Mouse (Mus musculus) myocyte (in vitro differentiated cells): ENCODE measurements around the gene Dtl. TPM values are rescaled to one million over a fixed set of nuclear protein-coding genes. Genes with fewer than 3 reads are reported as not detected.
"Not testable (repeated sequence)": the region's sequence is repeated elsewhere in the genome, so short reads cannot be mapped to it uniquely, and the experiment has no call there.

ENCODE experiments used
- H3K27me3 ChIP-seq: one replicate; pipeline ENCODE4 v1.6.1; 2011; ENCODE audit not compliant: control insufficient read depth, insufficient read depth, insufficient read length
- H3K36me3 ChIP-seq: one replicate; pipeline ENCODE4 v1.6.1; 2011; ENCODE audit not compliant: control insufficient read depth, insufficient read depth
- H3K4me2 ChIP-seq: one replicate; pipeline ENCODE4 v1.6.1; 2011; ENCODE audit warnings: low read depth, control low read depth
- H3K4me3 ChIP-seq: one replicate; pipeline ENCODE4 v1.5.1; 2011; ENCODE audit warnings: mild to moderate bottlenecking, control low read depth, moderate library complexity
- H3K79me2 ChIP-seq: one replicate; pipeline ENCODE4 v1.6.1; 2011; ENCODE audit not compliant: control insufficient read depth, insufficient read depth
- H3ac ChIP-seq: one replicate; pipeline ENCODE4 v1.6.1; 2011; ENCODE audit not compliant: control insufficient read depth, insufficient read length
- CEBPB ChIP-seq: IDR thresholded peaks from 2 replicates; pipeline ENCODE4 v1.6.1; 2011; ENCODE audit warnings: mild to moderate bottlenecking, moderate library complexity; ENCODE audit not compliant: poor library complexity, insufficient read depth, severe bottlenecking
- E2F4 ChIP-seq: IDR thresholded peaks from one replicate; pipeline ENCODE4 v1.6.1; 2011; ENCODE audit warnings: mild to moderate bottlenecking, control low read depth, moderate library complexity; ENCODE audit not compliant: insufficient read depth
- MAX ChIP-seq: IDR thresholded peaks from one replicate; pipeline ENCODE4 v1.6.1; 2011; ENCODE audit warnings: low read depth, mild to moderate bottlenecking, control low read depth
- MYOD1 ChIP-seq, 3 experiments: IDR thresholded peaks; one replicate each; pipeline ENCODE4 v1.6.1; 2011; ENCODE audit warnings: control low read depth in 2 of 3, low read depth in 2 of 3, mild to moderate bottlenecking in 2 of 3, moderate library complexity in 1 of 3; ENCODE audit not compliant: insufficient read length in 2 of 3, control insufficient read depth in 1 of 3
- MYOG ChIP-seq, 3 experiments: IDR thresholded peaks; one replicate each; pipeline ENCODE4 v1.6.1; 2011; ENCODE audit warnings: control low read depth in 2 of 3, low read depth in 2 of 3, mild to moderate bottlenecking in 2 of 3; ENCODE audit not compliant: insufficient read length in 2 of 3, control insufficient read depth in 1 of 3, insufficient read depth in 1 of 3
- POLR2A ChIP-seq: IDR thresholded peaks from one replicate; pipeline ENCODE4 v1.6.1; 2011; ENCODE audit warnings: low read depth, mild to moderate bottlenecking, control low read depth, moderate library complexity; ENCODE audit not compliant: insufficient read length
- POLR2AphosphoS2 ChIP-seq: IDR thresholded peaks from one replicate; pipeline ENCODE4 v1.6.1; 2011; ENCODE audit warnings: low read depth, control low read depth; ENCODE audit not compliant: insufficient read length
- REST ChIP-seq: IDR thresholded peaks from one replicate; pipeline ENCODE4 v1.6.1; 2011; ENCODE audit warnings: mild to moderate bottlenecking, control low read depth, moderate library complexity; ENCODE audit not compliant: insufficient read depth, insufficient read length
- SRF ChIP-seq: IDR thresholded peaks from one replicate; pipeline ENCODE4 v1.6.1; 2011; ENCODE audit warnings: low read depth; ENCODE audit not compliant: control insufficient read depth, insufficient read length
- TCF12 ChIP-seq: IDR thresholded peaks from one replicate; pipeline ENCODE4 v1.6.1; 2011; ENCODE audit warnings: mild to moderate bottlenecking, control low read depth; ENCODE audit not compliant: poor library complexity, insufficient read depth, severe bottlenecking
- TCF3 ChIP-seq: IDR thresholded peaks from one replicate; pipeline ENCODE4 v1.6.1; 2011; ENCODE audit warnings: low read depth, control low read depth; ENCODE audit not compliant: insufficient read length
- USF1 ChIP-seq: IDR thresholded peaks from one replicate; pipeline ENCODE4 v1.6.1; 2011; ENCODE audit warnings: low read depth, mild to moderate bottlenecking, control low read depth, moderate library complexity
- polyA plus RNA-seq: library from polyadenylated mRNA; unstranded; fragments of >200 nt; fragmentation: generic; extraction: Trizol; gene quantifications from one replicate; pipeline ENCODE4 v1.2.1, GENCODE M21; 2012; ENCODE audit warnings: missing spikeins

The Dtl gene
- polyA plus RNA-seq, 1 experiment: 1.2 TPM

DNA sequence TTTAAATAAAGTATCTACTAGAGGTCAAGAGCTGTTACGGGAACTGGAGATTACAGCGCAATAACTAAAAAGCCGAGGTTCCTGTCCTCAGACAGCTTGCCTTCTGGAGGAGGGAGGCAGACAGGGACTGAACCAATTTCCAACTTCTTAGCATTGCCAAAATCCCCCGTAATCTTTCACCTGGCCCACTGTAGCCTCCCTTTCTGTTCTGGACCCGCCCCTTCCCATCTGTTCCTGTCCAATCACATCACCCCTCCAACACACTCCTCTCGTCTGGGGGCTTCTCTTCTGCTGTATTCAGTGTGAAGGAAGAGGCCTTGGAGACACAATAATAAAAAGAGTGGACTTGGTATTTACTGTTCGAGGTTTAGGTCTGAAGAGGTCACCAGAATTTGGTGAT is 55.1 kb downstream of the Dtl start:
- no peak overlapping the region for H3K4me2 ChIP-seq
- no peaks in the 10 kb centered on the region for H3K79me2 ChIP-seq
- TF ChIP-seq TCF12: no peak
- TF ChIP-seq E2F4: no peak
- TF ChIP-seq USF1: no peak
- TF ChIP-seq MAX: no peak
- TF ChIP-seq POLR2AphosphoS2: no peak
- no peak for TF ChIP-seq SRF
- no peak for TF ChIP-seq MYOD1 (IDR thresholded peaks at IDR 0.05; ENCODE audit: control insufficient read depth in 1 of 3, insufficient read length in 2 of 3, low read depth in 2 of 3)
- TF ChIP-seq TCF3: no peak
- TF ChIP-seq POLR2A: no peak
- TF ChIP-seq MYOG (IDR thresholded peaks at IDR 0.05; ENCODE audit: control insufficient read depth in 1 of 3, insufficient read depth in 1 of 3, insufficient read length in 2 of 3, low read depth in 2 of 3): no peak
- no peak for TF ChIP-seq REST
- TF ChIP-seq CEBPB: no peak

DNA sequence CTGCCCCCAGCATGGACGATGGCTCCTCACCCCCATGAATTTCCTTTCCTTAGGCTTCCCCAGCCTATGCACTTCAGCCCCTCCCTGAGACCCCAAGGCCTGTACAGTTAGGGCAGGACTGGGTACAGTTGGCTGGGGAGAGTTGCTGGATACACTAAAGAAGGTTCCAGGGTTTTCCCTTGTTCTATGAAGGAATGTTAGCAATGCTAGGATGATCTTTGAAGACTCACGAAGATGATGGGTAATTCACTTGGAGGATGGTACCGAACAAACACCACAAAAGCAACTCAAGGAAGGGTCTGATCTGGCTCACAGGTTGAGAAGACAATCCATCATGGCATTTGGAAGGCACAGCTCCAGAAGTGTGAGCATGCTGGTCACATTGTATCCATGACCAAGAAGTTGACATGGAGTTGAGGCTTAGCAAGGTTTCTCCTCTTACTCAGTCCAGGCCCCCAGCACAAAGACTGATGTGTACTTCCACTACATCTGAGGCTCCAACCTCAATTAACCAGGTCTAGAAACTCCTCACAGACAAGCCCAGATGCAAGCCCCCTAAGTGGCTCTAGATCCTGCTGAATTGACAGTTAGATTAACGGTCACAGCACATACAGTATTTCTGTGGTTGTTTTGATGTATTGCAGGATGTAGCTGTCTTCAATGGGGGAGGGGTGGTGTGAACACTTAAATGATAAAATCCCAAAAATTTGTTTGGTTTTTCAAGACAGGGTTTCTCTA is 55.8 kb downstream of the Dtl start:
- Histone ChIP-seq H3K79me2 (no peaks in the 10 kb centered on the region), H3K36me3 (no peaks in the 10 kb centered on the region), H3K4me3 (no peak overlapping the region), H3K4me2 (no peak overlapping the region), H3ac (no peak overlapping the region), H3K27me3 (no peaks in the 10 kb centered on the region)
- TF ChIP-seq REST (no peak), POLR2A (no peak), TCF3 (no peak), MYOG (IDR thresholded peaks at IDR 0.05; ENCODE audit: control insufficient read depth in 1 of 3, insufficient read depth in 1 of 3, insufficient read length in 2 of 3, low read depth in 2 of 3) (no peak), SRF (no peak), POLR2AphosphoS2 (no peak)

More for the DNA sequence above, 55.1 kb downstream of the Dtl start:
- H3K36me3 ChIP-seq: no peaks in the 10 kb centered on the region
- no peak overlapping the region for H3ac ChIP-seq
- H3K27me3 ChIP-seq: no peaks in the 10 kb centered on the region
- no peak overlapping the region for H3K4me3 ChIP-seq

DNA sequence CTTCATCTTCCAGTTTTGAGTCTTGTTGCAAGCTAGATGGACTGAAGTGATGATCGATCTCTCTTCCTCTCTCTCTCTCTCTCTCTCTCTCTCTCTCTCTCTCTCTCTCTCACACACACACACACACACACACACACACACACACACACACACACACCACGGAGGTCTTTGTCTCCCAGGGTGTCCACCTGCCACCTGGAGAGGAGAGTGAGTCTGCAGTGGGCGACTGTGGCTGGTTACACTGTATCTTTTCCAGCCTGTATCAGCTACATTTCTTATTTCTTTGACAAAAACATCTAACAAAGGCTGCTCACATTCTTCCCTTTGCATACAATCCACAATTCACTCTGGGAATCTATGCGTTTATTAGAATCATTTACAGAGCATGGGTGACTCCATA is 56.4 kb downstream of the Dtl start:
- H3K4me3 ChIP-seq: no peak overlapping the region
- H3K79me2 ChIP-seq: no peaks in the 10 kb centered on the region
- H3ac ChIP-seq: no peak overlapping the region
- H3K27me3 ChIP-seq: no peaks in the 10 kb centered on the region
- TF ChIP-seq MAX (no peak), POLR2A (no peak), MYOD1 (IDR thresholded peaks at IDR 0.05; ENCODE audit: control insufficient read depth in 1 of 3, insufficient read length in 2 of 3, low read depth in 2 of 3) (no peak), E2F4 (no peak), CEBPB (no peak), MYOG (IDR thresholded peaks at IDR 0.05; ENCODE audit: control insufficient read depth in 1 of 3, insufficient read depth in 1 of 3, insufficient read length in 2 of 3, low read depth in 2 of 3) (no peak), TCF12 (no peak), POLR2AphosphoS2 (no peak), REST (no peak), TCF3 (no peak), SRF (no peak), USF1 (no peak)
- H3K4me2 ChIP-seq: no peak overlapping the region
- H3K36me3 ChIP-seq: no peaks in the 10 kb centered on the region

DNA sequence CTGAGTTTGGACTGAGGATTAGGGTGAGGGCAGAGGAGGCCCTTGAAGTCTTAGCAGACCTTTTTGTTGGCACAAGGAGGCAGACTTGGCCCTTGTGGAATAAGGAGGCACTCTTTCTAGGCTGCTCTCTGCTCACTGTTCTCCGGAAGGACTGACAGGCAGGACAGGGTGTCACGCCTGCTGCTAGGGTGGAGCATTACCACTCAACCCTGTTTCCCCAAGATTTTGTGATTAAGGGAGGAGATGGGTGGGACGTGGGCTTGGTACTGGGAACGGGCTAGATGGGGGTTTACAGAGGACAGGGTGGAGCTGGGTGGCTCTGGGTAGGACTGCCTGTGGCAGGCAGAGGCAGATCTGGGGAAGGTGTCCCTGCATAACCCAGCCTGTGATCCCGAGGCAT is 57.4 kb downstream of the Dtl start:
- H3K4me2 ChIP-seq: no peak overlapping the region
- no peaks in the 10 kb centered on the region for H3K79me2 ChIP-seq
- H3K4me3 ChIP-seq: no peak overlapping the region
- no peak overlapping the region for H3ac ChIP-seq
- no peaks in the 10 kb centered on the region for H3K27me3 ChIP-seq
- TF ChIP-seq MYOG (IDR thresholded peaks at IDR 0.05; ENCODE audit: control insufficient read depth in 1 of 3, insufficient read depth in 1 of 3, insufficient read length in 2 of 3, low read depth in 2 of 3) (no peak), SRF (no peak), E2F4 (no peak), TCF12 (no peak), POLR2AphosphoS2 (no peak), CEBPB (no peak), REST (no peak), POLR2A (no peak), USF1 (no peak), TCF3 (no peak)
- no peaks in the 10 kb centered on the region for H3K36me3 ChIP-seq

DNA sequence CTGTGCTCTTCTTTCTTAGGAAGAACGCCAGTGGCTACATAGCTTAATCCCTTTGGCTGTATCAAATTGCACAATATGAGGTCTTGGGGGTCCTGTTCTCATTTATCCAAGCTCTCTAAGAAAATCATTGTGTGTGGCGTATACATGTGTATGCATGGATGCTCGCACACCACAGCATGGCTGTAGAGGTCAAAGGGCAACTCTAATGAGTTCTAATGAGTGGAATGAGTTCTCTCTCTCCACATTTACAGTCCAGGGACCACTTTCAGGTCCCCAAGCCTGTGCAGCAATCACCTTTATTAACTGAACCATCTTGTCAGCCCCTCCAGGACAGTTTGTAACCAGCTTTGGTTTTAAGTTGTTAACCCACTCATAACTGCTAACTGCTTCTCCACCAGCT is 58.3 kb downstream of the Dtl start:
- no peak overlapping the region for H3K4me3 ChIP-seq
- no peaks in the 10 kb centered on the region for H3K79me2 ChIP-seq
- no peak overlapping the region for H3K4me2 ChIP-seq
- H3K27me3 ChIP-seq: no peaks in the 10 kb centered on the region
- TF ChIP-seq E2F4 (no peak), CEBPB (no peak)
- no peaks in the 10 kb centered on the region for H3K36me3 ChIP-seq
- H3ac ChIP-seq: no peak overlapping the region

DNA sequence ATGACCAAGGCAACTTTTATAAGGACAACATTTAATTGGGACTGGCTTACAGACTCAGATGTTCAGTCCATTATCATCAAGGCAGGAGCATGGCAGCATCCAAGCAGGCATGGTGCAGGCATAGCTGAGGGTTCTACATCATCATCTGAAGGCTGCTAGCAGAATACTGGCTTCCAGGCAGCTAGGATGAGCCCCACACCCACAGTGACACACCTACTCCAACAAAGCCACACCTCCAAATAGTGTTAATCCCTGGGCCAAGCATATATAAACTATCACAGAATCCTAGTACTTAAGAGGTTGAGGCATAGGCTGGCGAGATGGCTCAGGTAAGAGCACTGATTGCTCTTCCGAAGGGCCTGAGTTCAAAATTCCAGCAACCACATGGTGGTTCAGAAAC is 59.0 kb downstream of the Dtl start:
- not testable (repeated sequence) for H3K4me3 ChIP-seq

More for the DNA sequence above, 59.0 kb downstream of the Dtl start:
- H3K79me2 ChIP-seq, H3K36me3 ChIP-seq, H3ac ChIP-seq, H3K27me3 ChIP-seq, H3K4me2 ChIP-seq: not testable (repeated sequence)
